Mouse (Mus musculus) limb, embryonic 15.5 days (tissue): ENCODE measurements around the gene Rab4a. TPM values are rescaled to one million over a fixed set of nuclear protein-coding genes. Genes with fewer than 3 reads are reported as not detected.

Experiments
- ATAC-seq: fragments of 200-750 bp; cut with Nextera tagmentation; 2 replicates; pipeline ENCODE4 v1.8.0; 2017; ENCODE audit warnings: low read depth, moderate TSS enrichment; ENCODE audit not compliant: insufficient number of reproducible peaks, low FRiP score, low TSS enrichment
- H3K27ac ChIP-seq: fragments of 300-500 bp; sonication (generic); 2 replicates; pipeline ENCODE4 v1.5.1; 2015; ENCODE audit warnings: moderate library complexity, mild to moderate bottlenecking, inconsistent platforms
- H3K27me3 ChIP-seq: fragments of 300-500 bp; sonication (generic); 2 replicates; pipeline ENCODE4 v1.6.1; 2015; ENCODE audit warnings: inconsistent platforms
- H3K36me3 ChIP-seq: fragments of 300-500 bp; sonication (generic); 2 replicates; pipeline ENCODE4 v1.6.1; 2015; ENCODE audit warnings: inconsistent platforms
- H3K4me1 ChIP-seq: fragments of 300-500 bp; sonication (generic); 2 replicates; pipeline ENCODE4 v1.6.1; 2015; ENCODE audit warnings: inconsistent platforms
- H3K4me2 ChIP-seq: fragments of 300-500 bp; sonication (generic); 2 replicates; pipeline ENCODE4 v1.6.1; 2015; ENCODE audit warnings: mild to moderate bottlenecking, inconsistent platforms
- H3K4me3 ChIP-seq: fragments of 300-500 bp; sonication (generic); 2 replicates; pipeline ENCODE4 v1.5.1; 2015; ENCODE audit warnings: mild to moderate bottlenecking, inconsistent platforms
- H3K9ac ChIP-seq: fragments of 300-500 bp; sonication (generic); 2 replicates; pipeline ENCODE4 v1.6.1; 2015; ENCODE audit warnings: inconsistent platforms
- H3K9me3 ChIP-seq: fragments of 300-500 bp; sonication (generic); 2 replicates; pipeline ENCODE4 v1.6.1; 2016; ENCODE audit warnings: inconsistent platforms
- WGBS: fragments of 180-500 bp; shearing (Covaris S2); methylation state at CpG from one replicate; pipeline ENCODE4 v1.1.7; 2015; 5-methylcytosine and 5-hydroxymethylcytosine counted together
- polyA plus RNA-seq: library from polyadenylated mRNA; unstranded; fragments of >200 nt; fragmentation: Nextera tagmentation; extraction: Ambion mirVana; gene quantifications from 2 replicates; pipeline ENCODE4 v1.2.1, GENCODE M21; 2015

Gene Rab4a
- 40.6 and 44.5 TPM in 2 replicates for polyA plus RNA-seq

- peak within 1 kb of the TSS; percentile 87 for H3K27ac ChIP-seq
- H3K4me1 ChIP-seq, result peaks cover 22% of the 10 kb centered on the region
- H3K4me2 ChIP-seq, result peak within 1 kb of the TSS; percentile 82
- H3K27me3 ChIP-seq, result no peaks in the 10 kb centered on the region
- no peaks in the 10 kb centered on the region for H3K9me3 ChIP-seq
- peak; percentile 95 for ATAC-seq
- peak within 1 kb of the TSS; percentile 92 for H3K4me3 ChIP-seq
- peak within 1 kb of the TSS; percentile 87 for H3K9ac ChIP-seq
- H3K36me3 ChIP-seq, result no peaks in the 10 kb centered on the region
- WGBS, result under 1% methylated on average over 47 of the region's 48 CpGs
Measured at GRCm38 (mm10) chr8:123805718-123806373, at the start of gene Rab4a. Gene Rab4a, plus strand, starts transcription at chr8:123805985.

- Histone ChIP-seq H3K4me1 (peaks cover 38% of the 10 kb centered on the region), H3K27ac (no peak overlapping the region), H3K27me3 (no peaks in the 10 kb centered on the region), H3K9me3 (no peaks in the 10 kb centered on the region), H3K36me3 (no peaks in the 10 kb centered on the region), H3K4me2 (no peak overlapping the region), H3K4me3 (no peak overlapping the region), H3K9ac (no peak overlapping the region)
- WGBS, result 66% methylated on average over 8 of the region's 8 CpGs
- ATAC-seq, result no peak
Measured at GRCm38 (mm10) chr8:123756901-123757300, 48.9 kb upstream of the Rab4a start.

GRCm38 (mm10) chr8:123758935-123759334 is 46.9 kb upstream of the Rab4a start:
- no peaks in the 10 kb centered on the region for H3K27me3 ChIP-seq
- no peak overlapping the region for H3K27ac ChIP-seq
- no peaks in the 10 kb centered on the region for H3K9me3 ChIP-seq
- H3K36me3 ChIP-seq, result no peaks in the 10 kb centered on the region
- WGBS, result 81% methylated on average over 1 of the region's 1 CpGs
- no peak overlapping the region for H3K9ac ChIP-seq
- H3K4me1 ChIP-seq, result peaks cover 41% of the 10 kb centered on the region
- no peak overlapping the region for H3K4me2 ChIP-seq
- ATAC-seq, result no peak
- H3K4me3 ChIP-seq, result no peak overlapping the region

DNA sequence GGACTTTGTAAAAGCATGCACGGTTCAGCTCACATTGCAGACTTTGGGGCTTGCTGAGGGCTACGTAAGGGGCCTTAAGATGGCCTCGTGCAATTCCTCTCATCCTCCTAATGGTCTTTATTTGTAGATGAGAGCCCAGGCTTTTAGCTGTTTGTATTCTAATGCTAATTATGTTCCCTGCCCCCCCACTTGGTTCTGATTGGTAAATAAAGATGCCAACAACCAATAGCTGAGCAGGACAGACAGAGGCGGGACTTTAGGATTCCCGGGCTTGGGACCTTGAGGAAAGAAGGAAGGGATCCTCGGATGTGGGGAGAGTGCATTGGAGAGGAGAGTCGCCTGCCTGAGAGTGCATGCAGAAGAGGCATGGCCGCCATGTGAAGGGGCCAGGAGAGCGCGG is 45.9 kb upstream of the Rab4a start:
- no peak for ATAC-seq
- WGBS, result 20% methylated on average over 10 of the region's 10 CpGs

DNA sequence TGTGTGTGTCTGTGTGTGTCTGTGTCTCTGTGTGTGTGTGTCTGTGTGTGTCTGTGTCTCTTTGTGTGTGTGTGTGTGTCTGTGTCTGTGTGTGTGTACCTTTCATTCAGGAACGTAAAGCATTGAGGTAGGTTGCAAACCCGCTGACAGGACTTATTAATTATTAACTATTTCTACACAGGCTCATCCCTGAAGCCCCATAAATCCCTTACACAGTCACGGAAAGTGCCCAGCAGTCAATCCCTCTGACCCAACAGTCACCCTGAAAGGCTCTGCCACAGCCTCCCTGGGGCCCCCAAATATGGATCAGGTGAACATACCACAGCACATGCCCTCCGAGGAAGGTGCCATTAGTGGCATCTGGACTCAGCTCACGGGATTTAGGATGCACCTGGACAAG is 45.2 kb upstream of the Rab4a start:
- no peak overlapping the region for H3K4me2 ChIP-seq
- H3K4me3 ChIP-seq, result no peak overlapping the region
- 45% methylated on average over 5 of the region's 5 CpGs for WGBS

More for the DNA sequence above, 45.9 kb upstream of the Rab4a start:
- peaks cover 34% of the 10 kb centered on the region for H3K4me1 ChIP-seq
- no peaks in the 10 kb centered on the region for H3K27me3 ChIP-seq
- H3K9me3 ChIP-seq, result no peaks in the 10 kb centered on the region
- H3K9ac ChIP-seq, result no peak overlapping the region
- H3K4me3 ChIP-seq, result no peak overlapping the region
- no peak overlapping the region; the same call in 1 of the 2 replicates for H3K4me2 ChIP-seq
- no peak overlapping the region for H3K27ac ChIP-seq
- H3K36me3 ChIP-seq, result no peaks in the 10 kb centered on the region

GRCm38 (mm10) chr8:123761266-123761882 is 44.4 kb upstream of the Rab4a start:
- H3K9ac ChIP-seq, result no peak overlapping the region

More for the DNA sequence above, 45.2 kb upstream of the Rab4a start:
- ATAC-seq, result no peak
- H3K27me3 ChIP-seq, result no peaks in the 10 kb centered on the region
- H3K36me3 ChIP-seq, result no peaks in the 10 kb centered on the region
- no peak overlapping the region for H3K27ac ChIP-seq
- no peak overlapping the region for H3K9ac ChIP-seq
- H3K9me3 ChIP-seq, result no peaks in the 10 kb centered on the region
- H3K4me1 ChIP-seq, result peaks cover 34% of the 10 kb centered on the region

DNA sequence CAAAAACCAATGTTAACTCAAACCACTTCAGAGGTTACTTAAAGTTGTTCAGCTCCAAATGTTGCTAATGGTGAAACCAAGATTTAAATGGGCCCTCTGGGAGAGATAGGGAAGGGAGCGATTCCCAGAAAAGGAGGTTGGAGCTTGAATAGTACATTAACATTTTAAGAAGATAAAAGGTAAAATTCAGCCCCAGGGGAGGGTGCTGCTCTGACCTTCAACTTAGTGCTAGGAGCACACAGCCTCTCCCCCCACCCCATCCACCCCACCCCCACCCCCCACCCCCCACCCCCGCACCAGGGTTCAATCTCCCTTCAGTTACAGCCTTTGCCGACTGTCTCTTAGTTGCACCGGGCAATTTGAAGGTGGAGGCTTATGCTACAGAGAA is 43.9 kb upstream of the Rab4a start:
- Histone ChIP-seq H3K4me2 (no peak overlapping the region), H3K36me3 (no peaks in the 10 kb centered on the region), H3K27me3 (no peaks in the 10 kb centered on the region), H3K9me3 (no peaks in the 10 kb centered on the region), H3K9ac (no peak overlapping the region), H3K4me3 (no peak overlapping the region), H3K27ac (peak overlapping the region; percentile 48; the same call in 1 of the 2 replicates), H3K4me1 (peaks cover 34% of the 10 kb centered on the region)
- ATAC-seq, result no peak
- 23% methylated on average over 4 of the region's 4 CpGs for WGBS

More at GRCm38 (mm10) chr8:123761266-123761882, 44.4 kb upstream of the Rab4a start:
- H3K9me3 ChIP-seq, result no peaks in the 10 kb centered on the region
- H3K36me3 ChIP-seq, result no peaks in the 10 kb centered on the region
- no peaks in the 10 kb centered on the region for H3K27me3 ChIP-seq
- no peak for ATAC-seq
- 36% methylated on average over 12 of the region's 12 CpGs for WGBS
- peak overlapping the region; percentile 48 for H3K27ac ChIP-seq
- no peak overlapping the region for H3K4me3 ChIP-seq
- peaks cover 34% of the 10 kb centered on the region for H3K4me1 ChIP-seq
- peak overlapping the region; percentile 13; the same call in 1 of the 2 replicates for H3K4me2 ChIP-seq

DNA sequence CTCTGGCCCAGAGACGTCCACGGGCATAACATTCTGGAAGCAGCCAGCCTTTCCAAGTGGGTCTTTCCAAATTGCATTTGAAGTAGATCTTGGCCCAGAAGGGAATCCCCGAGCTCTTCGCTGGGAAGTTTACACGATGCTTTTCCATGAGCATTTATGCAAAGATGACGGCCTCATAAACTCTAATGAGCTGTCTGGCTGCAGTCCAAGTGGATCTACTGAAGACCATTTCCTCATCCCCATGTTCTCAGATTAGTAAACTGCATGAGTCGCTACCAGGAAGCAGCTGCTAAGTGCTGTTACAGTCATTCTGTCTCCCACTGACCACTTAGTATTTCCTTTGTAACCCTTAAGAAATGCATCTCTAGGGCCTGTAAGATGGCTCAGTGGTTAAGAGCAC is 42.4 kb upstream of the Rab4a start:
- 32% methylated on average over 7 of the region's 7 CpGs for WGBS
- no peak for ATAC-seq
- H3K27ac ChIP-seq, result no peak overlapping the region

GRCm38 (mm10) chr8:123764671-123765070 is 41.1 kb upstream of the Rab4a start:
- WGBS, result 37% methylated on average over 4 of the region's 4 CpGs

More for the DNA sequence above, 42.4 kb upstream of the Rab4a start:
- Histone ChIP-seq H3K4me3 (no peak overlapping the region), H3K4me1 (peaks cover 38% of the 10 kb centered on the region), H3K4me2 (no peak overlapping the region), H3K36me3 (no peaks in the 10 kb centered on the region), H3K9ac (no peak overlapping the region), H3K9me3 (no peaks in the 10 kb centered on the region), H3K27me3 (no peaks in the 10 kb centered on the region)

GRCm38 (mm10) chr8:123766516-123766915 is 39.3 kb upstream of the Rab4a start:
- Histone ChIP-seq H3K9ac (no peak overlapping the region), H3K9me3 (no peaks in the 10 kb centered on the region), H3K4me3 (no peak overlapping the region), H3K4me1 (peaks cover 24% of the 10 kb centered on the region), H3K36me3 (no peaks in the 10 kb centered on the region), H3K4me2 (no peak overlapping the region), H3K27ac (no peak overlapping the region), H3K27me3 (no peaks in the 10 kb centered on the region)
- 71% methylated on average over 4 of the region's 4 CpGs for WGBS
- ATAC-seq, result no peak

More at GRCm38 (mm10) chr8:123764671-123765070, 41.1 kb upstream of the Rab4a start:
- no peak for ATAC-seq
- Histone ChIP-seq H3K9me3 (no peaks in the 10 kb centered on the region), H3K4me2 (no peak overlapping the region), H3K27ac (no peak overlapping the region), H3K4me3 (no peak overlapping the region), H3K27me3 (no peaks in the 10 kb centered on the region), H3K9ac (no peak overlapping the region), H3K4me1 (peaks cover 38% of the 10 kb centered on the region), H3K36me3 (no peaks in the 10 kb centered on the region)

GRCm38 (mm10) chr8:123767874-123768273 is 37.9 kb upstream of the Rab4a start:
- H3K9ac ChIP-seq, result no peak overlapping the region
- no peaks in the 10 kb centered on the region for H3K27me3 ChIP-seq
- no peak overlapping the region for H3K4me2 ChIP-seq
- H3K4me1 ChIP-seq, result peaks cover 12% of the 10 kb centered on the region
- no peaks in the 10 kb centered on the region for H3K36me3 ChIP-seq
- no peak for ATAC-seq
- no peak overlapping the region for H3K4me3 ChIP-seq
- H3K27ac ChIP-seq, result no peak overlapping the region
- WGBS, result 75% methylated on average over 8 of the region's 8 CpGs
- no peaks in the 10 kb centered on the region for H3K9me3 ChIP-seq
